Mouse (Mus musculus): ENCODE data around the gene Ndufa3. TPM values are rescaled to one million over a fixed set of nuclear protein-coding genes. Genes with fewer than 3 reads are reported as not detected.

The Ndufa3 gene
- total and polyA plus RNA-seq, 3 experiments = 58.9 to 307 (median 261) TPM

DNA sequence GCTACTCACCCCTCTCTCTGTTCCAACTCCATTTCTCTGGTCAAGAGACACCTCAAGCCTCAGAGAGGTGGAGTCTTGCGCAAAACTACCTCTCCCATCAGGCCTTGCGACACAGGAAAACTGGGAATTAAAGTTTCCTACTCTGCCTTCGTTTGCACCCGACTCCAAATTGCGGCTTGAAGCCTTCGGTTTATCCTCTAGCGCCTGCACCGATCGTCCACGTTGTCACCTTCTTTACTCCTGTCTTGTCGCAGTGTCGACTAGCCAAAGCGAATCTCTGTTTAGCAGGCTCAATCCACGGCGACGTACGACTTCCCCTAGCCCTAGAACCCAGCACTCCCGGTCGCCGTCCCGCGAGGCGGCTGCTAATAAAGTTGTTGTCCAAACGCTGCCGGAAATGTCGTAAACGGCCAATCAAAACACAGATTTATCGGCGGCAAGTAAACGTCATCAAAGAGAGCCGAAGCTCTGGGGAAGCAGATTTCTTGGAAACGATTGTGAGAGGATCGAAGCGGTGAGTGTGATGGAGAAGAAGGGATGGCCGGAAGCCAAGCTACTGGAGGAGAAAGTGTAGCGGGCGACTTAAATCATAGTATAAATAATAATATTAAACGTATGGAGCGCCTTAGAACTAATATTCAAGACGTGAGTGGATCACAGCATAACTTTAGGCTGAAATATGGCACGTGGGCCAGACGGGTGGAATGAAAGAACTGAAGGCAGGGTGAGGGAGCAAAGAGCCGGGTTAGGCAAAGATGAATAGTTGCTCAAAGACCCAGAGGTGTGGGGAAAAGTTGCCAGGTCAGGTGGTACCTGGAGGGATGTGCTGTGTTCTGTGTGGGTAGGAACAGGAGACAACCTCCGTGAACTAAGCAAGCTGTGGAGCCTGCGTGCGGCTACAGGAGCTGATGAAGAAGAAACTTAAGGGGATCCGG, 12.6 kb downstream of the Ndufa3 start, which contains the start of the genes Tfpt and Prpf31 (continued):
- TF ChIP-seq SIN3A (IDR thresholded peaks at IDR 0.05; ENCODE audit: low read length) (peak; percentile 99), CHD2 (IDR thresholded peaks at IDR 0.05; ENCODE audit: low read length) (peak; percentile 86), TCF12 (IDR thresholded peaks at IDR 0.05; ENCODE audit: low read depth, low read length) (0 out of 2 replicates have a peak, but pooled peaks have one; percentile 68), HCFC1 (IDR thresholded peaks at IDR 0.05; ENCODE audit: low read depth, low read length) (peak; percentile 96), EP300 (IDR thresholded peaks at IDR 0.05; ENCODE audit: low read length) (no peak), E2F4 (IDR thresholded peaks at IDR 0.05; ENCODE audit: insufficient replicate concordance, low read depth, low read length) (peak; percentile 88; the same call in 1 of the 2 replicates), BHLHE40 (IDR thresholded peaks at IDR 0.05; ENCODE audit: low read depth, low read length) (no peak), USF1 (IDR thresholded peaks at IDR 0.05; ENCODE audit: low read depth, low read length) (no peak), KAT2A (IDR thresholded peaks at IDR 0.05; ENCODE audit: insufficient replicate concordance, low read length) (peak; percentile 94; the same call in 1 of the 2 replicates), SMC3 (IDR thresholded peaks at IDR 0.05; ENCODE audit: low read depth, low read length) (no peak), NRF1 (IDR thresholded peaks at IDR 0.05; ENCODE audit: low read depth, low read length) (0 out of 2 replicates have a peak, but pooled peaks have one; percentile 19), IRF4 (IDR thresholded peaks at IDR 0.05; ENCODE audit: low read depth, low read length) (peak; percentile 77), NELFE (IDR thresholded peaks at IDR 0.05; ENCODE audit: low read depth, low read length) (peak; percentile 75), MAZ (IDR thresholded peaks at IDR 0.05; ENCODE audit: low read depth, low read length) (no peak), ZKSCAN1 (IDR thresholded peaks at IDR 0.05; ENCODE audit: borderline replicate concordance, low read depth, low read length) (no peak), CHD1 (IDR thresholded peaks at IDR 0.05; ENCODE audit: low read depth, low read length) (no peak), MYC (IDR thresholded peaks at IDR 0.05; ENCODE audit: low read depth, low read length) (peak; percentile 67), CTCF (conservative IDR thresholded peaks at IDR 0.05 in 1 of 2, IDR thresholded peaks at IDR 0.05 in 1 of 2; ENCODE audit: low read depth in 2 of 2, low read length in 2 of 2) (no peak), GABPA (IDR thresholded peaks at IDR 0.05; ENCODE audit: insufficient replicate concordance, low read depth, low read length) (peak; percentile 37; the same call in 1 of the 2 replicates), TBP (conservative IDR thresholded peaks at IDR 0.05; ENCODE audit: low read depth, low read length) (peak; percentile 76; the same call in 1 of the 2 replicates), RCOR1 (conservative IDR thresholded peaks at IDR 0.05; ENCODE audit: low read depth, low read length) (no peak)

DNA sequence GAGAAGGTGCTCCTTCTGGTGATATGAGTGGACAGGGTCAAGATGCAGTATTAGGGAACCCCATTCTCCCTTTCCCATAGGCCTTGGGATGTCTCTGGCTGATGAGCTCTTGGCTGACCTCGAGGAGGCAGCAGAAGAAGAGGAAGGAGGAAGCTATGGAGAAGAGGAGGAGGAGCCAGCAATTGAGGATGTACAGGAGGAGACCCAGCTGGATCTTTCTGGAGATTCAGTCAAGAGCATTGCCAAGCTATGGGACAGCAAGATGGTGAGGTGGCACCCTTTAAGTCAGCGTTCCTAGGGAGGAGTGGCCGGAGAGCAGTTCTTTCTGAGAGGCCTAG, 13.3 kb downstream of the Ndufa3 start:
- Histone ChIP-seq H3K4me2 (ENCODE audit: insufficient read depth, low read depth, poor library complexity, severe bottlenecking) (peak overlapping the region; percentile 63), H3K27ac (ENCODE audit: insufficient read depth, low read depth) (no peak overlapping the region), H3K27me3 (replicated peaks) (no peaks in the 10 kb centered on the region), H3K9ac (ENCODE audit: insufficient read depth, low read depth) (peak overlapping the region; percentile 80), H3K36me3 (replicated peaks in 1 of 2; ENCODE audit: control insufficient read depth in 1 of 2, insufficient read depth in 1 of 2, low read length in 1 of 2) (peaks cover 38 to 72% of the 10 kb centered on the region in 2 experiments), H3K79me2 (replicated peaks; ENCODE audit: control insufficient read depth, extremely low read depth, insufficient read depth, poor library complexity, severe bottlenecking) (peaks cover 37% of the 10 kb centered on the region), H3K4me3 (replicated peaks in 1 of 3; ENCODE audit: low read depth in 2 of 3, low read length in 2 of 3, poor library complexity in 1 of 3) (peak overlapping the region; percentile 67 to 75 (median 69)), H3K9me3 (replicated peaks; ENCODE audit: low read length) (no peaks in the 10 kb centered on the region), H3K4me1 (ENCODE audit: control insufficient read depth in 1 of 2, insufficient read depth in 2 of 2) (peaks cover 7 to 48% of the 10 kb centered on the region in 2 experiments)
- in situ Hi-C loops (cut with MboI; ENCODE audit: low pct_ligation_motif_present, low pct_unique_long_range_greater_than_20kb, low sequenced_read_pairs) = no loop called here
- DNase-seq (ENCODE audit: extremely low read depth) = no peak
- TF ChIP-seq UBTF (IDR thresholded peaks at IDR 0.05; ENCODE audit: low read depth, low read length) = no peak
- TF ChIP-seq NRF1 (IDR thresholded peaks at IDR 0.05; ENCODE audit: low read depth, low read length) = no peak
- no peak for TF ChIP-seq ZC3H11A (IDR thresholded peaks at IDR 0.05; ENCODE audit: low read depth, low read length)
- no peak for TF ChIP-seq ZMIZ1 (IDR thresholded peaks at IDR 0.05; ENCODE audit: low read depth, low read length)
- TF ChIP-seq RCOR1 (conservative IDR thresholded peaks at IDR 0.05; ENCODE audit: low read depth, low read length) = no peak
- no peak for TF ChIP-seq MYC (IDR thresholded peaks at IDR 0.05; ENCODE audit: low read depth, low read length)
- TF ChIP-seq MEF2A (IDR thresholded peaks at IDR 0.05; ENCODE audit: borderline replicate concordance, low read depth, low read length) = no peak
- no peak for TF ChIP-seq TBP (conservative IDR thresholded peaks at IDR 0.05; ENCODE audit: low read depth, low read length)
- no peak for TF ChIP-seq ZNF384 (IDR thresholded peaks at IDR 0.05; ENCODE audit: low read depth, low read length)
- no peak for TF ChIP-seq TCF12 (IDR thresholded peaks at IDR 0.05; ENCODE audit: low read depth, low read length)
- TF ChIP-seq E2F4 (IDR thresholded peaks at IDR 0.05; ENCODE audit: insufficient replicate concordance, low read depth, low read length) = no peak
- no peak for TF ChIP-seq ELF1 (IDR thresholded peaks at IDR 0.05; ENCODE audit: low read depth, low read length)
- no peak for TF ChIP-seq GABPA (IDR thresholded peaks at IDR 0.05; ENCODE audit: insufficient replicate concordance, low read depth, low read length)
- dilution Hi-C loops (cut with MboI; ENCODE audit: extremely low pct_ligation_motif_present, extremely low pct_unique_long_range_greater_than_20kb, low sequenced_read_pairs) = no loop called here

Data from CH12.LX (cell line).